Mouse (Mus musculus) intestine, postnatal 0 days (tissue): ENCODE data around the gene Cpeb3. TPM values are rescaled to one million over a fixed set of nuclear protein-coding genes. Genes with fewer than 3 reads are reported as not detected.
"Not testable (repeated sequence)": the region's sequence is repeated elsewhere in the genome, so short reads cannot be mapped to it uniquely, and the experiment has no call there.

Experiments used
- ATAC-seq: fragments of 200-750 bp; cut with Nextera tagmentation; 2 replicates; pipeline ENCODE4 v1.8.0; 2017; ENCODE audit warnings: mild to moderate bottlenecking, moderate TSS enrichment, moderate library complexity
- H3K27ac ChIP-seq: fragments of 300-500 bp; sonication (generic); 2 replicates; pipeline ENCODE4 v1.5.1; 2014; ENCODE audit warnings: mild to moderate bottlenecking, low read depth, low read length, moderate library complexity
- H3K27me3 ChIP-seq: fragments of 300-500 bp; sonication (generic); replicated peaks from 2 replicates; pipeline ENCODE4 v1.6.1; 2014; ENCODE audit warnings: low read length, mixed read lengths; ENCODE audit not compliant: control insufficient read depth, insufficient read depth
- H3K36me3 ChIP-seq: fragments of 300-500 bp; sonication (generic); 2 replicates; pipeline ENCODE4 v1.6.1; 2014; ENCODE audit warnings: mild to moderate bottlenecking, moderate library complexity; ENCODE audit not compliant: control insufficient read depth, insufficient read depth
- H3K4me1 ChIP-seq: fragments of 300-500 bp; sonication (generic); replicated peaks from 2 replicates; pipeline ENCODE4 v1.6.1; 2014; ENCODE audit warnings: antibody characterized with exemption, low read length, mixed read lengths; ENCODE audit not compliant: control insufficient read depth, insufficient read depth
- H3K4me2 ChIP-seq: fragments of 300-500 bp; sonication (generic); replicated peaks from 2 replicates; pipeline ENCODE4 v1.6.1; 2014; ENCODE audit warnings: low read depth, mild to moderate bottlenecking, moderate library complexity
- H3K4me3 ChIP-seq: fragments of 300-500 bp; sonication (generic); 2 replicates; pipeline ENCODE4 v1.5.1; 2014; ENCODE audit warnings: low read depth, low read length
- H3K9ac ChIP-seq: fragments of 300-500 bp; sonication (generic); 2 replicates; pipeline ENCODE4 v1.6.1; 2014; ENCODE audit warnings: mild to moderate bottlenecking, low read depth, low read length
- H3K9me3 ChIP-seq: fragments of 300-500 bp; sonication (generic); 2 replicates; pipeline ENCODE4 v1.6.1; 2016; ENCODE audit warnings: mixed run types; ENCODE audit not compliant: control insufficient read depth
- CTCF ChIP-seq: sonication (generic); IDR thresholded peaks from 2 replicates; pipeline ENCODE4 v1.5.1; 2016; ENCODE audit warnings: low read depth, mild to moderate bottlenecking, control low read depth, antibody characterized with exemption, moderate library complexity
- WGBS: fragments of 180-500 bp; shearing (Covaris S2); extraction: QIAGEN DNeasy Blood & Tissue Kit; methylation state at CpG from one replicate; pipeline ENCODE4 v1.1.7; 2014; 5-methylcytosine and 5-hydroxymethylcytosine counted together
- polyA plus RNA-seq: library from polyadenylated mRNA; unstranded; fragments of >200 nt; fragmentation: Nextera tagmentation; extraction: Ambion mirVana; gene quantifications from 2 replicates; pipeline ENCODE4 v1.2.1, GENCODE M21; 2015

Cpeb3 gene
- polyA plus RNA-seq, 1 experiment from 2014 or later = 1.6 TPM

GRCm38 (mm10) chr19:37207303-37208175, 862 bp downstream of the Cpeb3 start, which contains the start of gene March5:
Gene March5, plus strand, starts transcription at chr19:37207543.
- peak; percentile 36 for TF ChIP-seq CTCF
- Histone ChIP-seq H3K4me3 (peak within 1 kb of the TSS; percentile 94), H3K27me3 (no peaks in the 10 kb centered on the region), H3K27ac (peak within 1 kb of the TSS; percentile 89), H3K4me2 (peak within 1 kb of the TSS; percentile 98), H3K9ac (peak within 1 kb of the TSS; percentile 88), H3K36me3 (peaks cover 6% of the 10 kb centered on the region; the same call in 1 of the 2 replicates), H3K9me3 (no peaks in the 10 kb centered on the region), H3K4me1 (peaks cover 11% of the 10 kb centered on the region)
- ATAC-seq = peak; percentile 90
- under 1% methylated on average over 88 of the region's 94 CpGs for WGBS

DNA sequence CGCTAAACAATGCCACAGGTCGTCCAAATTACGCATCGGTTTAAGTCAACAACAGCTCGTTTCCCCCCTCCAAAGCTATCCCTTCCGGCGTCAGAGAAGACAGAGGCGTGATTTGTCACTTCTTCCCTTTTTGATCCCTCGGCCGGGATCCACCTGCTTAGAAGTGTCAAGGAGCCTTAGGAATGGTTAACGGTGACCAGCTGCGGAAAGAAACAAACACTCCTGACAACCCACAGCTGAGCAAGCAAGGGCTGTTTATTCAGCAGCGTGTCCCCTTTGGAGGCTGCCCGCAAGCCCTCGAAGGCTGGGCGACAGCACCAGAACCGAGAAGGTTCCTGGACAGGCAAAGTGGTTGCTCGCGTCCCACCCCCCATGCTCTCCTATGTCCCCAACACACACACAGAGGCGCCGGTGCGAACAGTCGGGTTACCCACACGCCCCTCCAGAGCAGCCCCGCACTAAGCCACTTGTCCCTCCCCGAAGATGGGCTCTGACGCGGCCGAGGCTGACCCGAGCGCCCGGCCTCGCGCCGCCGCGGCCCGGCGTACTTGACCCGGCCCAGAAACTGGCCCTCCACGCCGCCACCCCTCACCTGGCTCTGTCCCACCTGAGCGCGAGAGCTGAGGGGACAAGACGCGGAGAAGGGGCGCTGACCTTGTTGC, 1.6 kb downstream of the Cpeb3 start:
- peak; percentile 36 for ATAC-seq
- H3K27me3 ChIP-seq = no peaks in the 10 kb centered on the region
- H3K9ac ChIP-seq = peak overlapping the region; percentile 88
- H3K9me3 ChIP-seq = no peaks in the 10 kb centered on the region
- H3K4me2 ChIP-seq = peak overlapping the region; percentile 98
- H3K36me3 ChIP-seq = peaks cover 6% of the 10 kb centered on the region; the same call in 1 of the 2 replicates
- H3K4me3 ChIP-seq = peak overlapping the region; percentile 94
- no peak for TF ChIP-seq CTCF
- peaks cover 11% of the 10 kb centered on the region for H3K4me1 ChIP-seq
- under 1% methylated on average over 47 of the region's 47 CpGs for WGBS
- peak overlapping the region; percentile 89 for H3K27ac ChIP-seq

- H3K27ac ChIP-seq, H3K27me3 ChIP-seq, H3K4me2 ChIP-seq, H3K4me3 ChIP-seq, H3K36me3 ChIP-seq, H3K9me3 ChIP-seq, ATAC-seq, H3K9ac ChIP-seq: not testable (repeated sequence)
- peaks cover 11% of the 10 kb centered on the region for H3K4me1 ChIP-seq
Measured at GRCm38 (mm10) chr19:37205155-37205554, 3.2 kb downstream of the Cpeb3 start.

DNA sequence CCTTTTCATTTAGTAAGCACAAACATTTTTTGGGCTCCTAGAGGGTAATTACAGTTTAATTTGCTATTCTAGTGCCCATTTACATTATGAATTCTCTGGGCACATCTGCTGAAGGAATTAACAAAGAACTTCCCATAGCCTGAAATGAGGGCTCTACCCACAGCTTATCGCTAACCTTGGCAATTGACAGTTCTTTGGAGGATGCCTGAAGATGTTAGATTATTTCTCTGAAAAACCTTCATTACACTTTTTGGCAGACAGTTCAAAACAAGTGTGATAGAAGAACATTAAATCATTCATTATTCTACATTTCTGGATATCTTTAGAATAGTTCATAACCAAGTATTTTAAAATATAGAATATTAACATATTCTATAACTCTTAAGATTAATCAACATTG, 5.0 kb downstream of the Cpeb3 start:
- Histone ChIP-seq H3K4me1 (no peaks in the 10 kb centered on the region), H3K36me3 (no peaks in the 10 kb centered on the region), H3K9me3 (no peaks in the 10 kb centered on the region), H3K27me3 (no peaks in the 10 kb centered on the region), H3K9ac (no peak overlapping the region), H3K4me2 (no peak overlapping the region), H3K27ac (no peak overlapping the region), H3K4me3 (no peak overlapping the region)
- ATAC-seq = no peak
- TF ChIP-seq CTCF = no peak
- WGBS = 100% methylated on average over 1 of the region's 1 CpGs

DNA sequence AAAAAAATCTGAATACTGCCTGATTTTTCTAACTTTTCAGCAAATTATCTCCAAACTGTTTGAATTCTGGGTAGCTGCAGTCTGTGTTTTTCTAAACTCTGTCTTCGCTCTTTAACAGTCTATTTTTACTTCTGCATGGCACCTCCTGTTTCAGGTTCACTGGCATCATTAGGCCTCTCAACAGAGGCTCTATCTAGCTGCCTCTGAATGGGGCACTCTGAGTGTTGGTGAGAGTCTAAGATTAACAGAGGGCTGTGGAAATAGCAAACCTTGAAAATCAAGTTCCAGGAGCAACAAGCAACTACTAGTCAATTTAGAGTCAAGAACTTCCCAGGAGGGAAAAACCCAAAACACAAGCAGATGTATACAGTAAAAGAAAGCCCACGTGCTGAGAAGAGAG, 8.5 kb downstream of the Cpeb3 start:
- no peak for TF ChIP-seq CTCF
- Histone ChIP-seq H3K36me3 (no peaks in the 10 kb centered on the region), H3K9me3 (no peaks in the 10 kb centered on the region), H3K4me1 (no peaks in the 10 kb centered on the region), H3K4me2 (no peak overlapping the region), H3K27me3 (no peaks in the 10 kb centered on the region), H3K9ac (no peak overlapping the region), H3K27ac (no peak overlapping the region), H3K4me3 (no peak overlapping the region)
- 75% methylated on average over 2 of the region's 2 CpGs for WGBS
- ATAC-seq = no peak

GRCm38 (mm10) chr19:37198165-37198880, 10.1 kb downstream of the Cpeb3 start:
- Histone ChIP-seq H3K36me3 (no peaks in the 10 kb centered on the region), H3K27me3 (no peaks in the 10 kb centered on the region), H3K9me3 (no peaks in the 10 kb centered on the region), H3K4me2 (no peak overlapping the region), H3K4me1 (no peaks in the 10 kb centered on the region), H3K9ac (no peak overlapping the region), H3K4me3 (no peak overlapping the region), H3K27ac (no peak overlapping the region)
- ATAC-seq = no peak
- 79% methylated on average over 1 of the region's 1 CpGs for WGBS
- TF ChIP-seq CTCF = no peak
